Mouse (Mus musculus) heart, postnatal 0 days (tissue): ENCODE results near the gene Ltb4r1.

Experiments
- CTCF ChIP-seq: IDR thresholded peaks from 2 replicates; pipeline ENCODE4 v1.5.1; 2016; ENCODE audit warnings: antibody characterized with exemption, control low read depth, low read depth
- EP300 ChIP-seq: IDR thresholded peaks from 2 replicates; pipeline ENCODE4 v1.6.1; 2016; ENCODE audit warnings: antibody characterized with exemption, low read depth

- TF ChIP-seq CTCF (no peak), EP300 (no peak)
These were observed 30.4 kb upstream of the Ltb4r1 start for GRCm38 (mm10) chr14:55735334-55735733.
